Mouse (Mus musculus) stomach, postnatal 0 days (tissue): ENCODE results near the gene Pkd1l3. TPM values are rescaled to one million over a fixed set of nuclear protein-coding genes. Genes with fewer than 3 reads are reported as not detected.

Experiments
- ATAC-seq: fragments of 200-750 bp; cut with Nextera tagmentation; 2 replicates; pipeline ENCODE4 v1.8.0; 2017; ENCODE audit not compliant: low FRiP score, low TSS enrichment
- DNase-seq: peaks from one replicate; pipeline ENCODE4 v3.0.0-alpha.2; 2016; ENCODE audit warnings: low spot score
- H3K27ac ChIP-seq: fragments of 300-500 bp; sonication (generic); replicated peaks from 2 replicates; pipeline ENCODE4 v1.5.1; 2014; ENCODE audit warnings: mild to moderate bottlenecking, control low read depth
- H3K27me3 ChIP-seq: fragments of 300-500 bp; sonication (generic); 2 replicates; pipeline ENCODE4 v1.6.1; 2014; ENCODE audit warnings: low read length; ENCODE audit not compliant: control insufficient read depth, insufficient read depth
- H3K36me3 ChIP-seq: fragments of 300-500 bp; sonication (generic); 2 replicates; pipeline ENCODE4 v1.6.1; 2014; ENCODE audit warnings: low read length, mixed read lengths; ENCODE audit not compliant: control insufficient read depth, insufficient read depth
- H3K4me1 ChIP-seq: fragments of 300-500 bp; sonication (generic); replicated peaks from 2 replicates; pipeline ENCODE4 v1.6.1; 2014; ENCODE audit warnings: antibody characterized with exemption; ENCODE audit not compliant: control insufficient read depth, insufficient read depth
- H3K4me2 ChIP-seq: fragments of 300-500 bp; sonication (generic); replicated peaks from 2 replicates; pipeline ENCODE4 v1.6.1; 2014; ENCODE audit warnings: low read depth, mild to moderate bottlenecking, control low read depth, moderate library complexity
- H3K4me3 ChIP-seq: fragments of 300-500 bp; sonication (generic); 2 replicates; pipeline ENCODE4 v1.5.1; 2014; ENCODE audit warnings: low read depth, low read length, control low read depth
- H3K9ac ChIP-seq: fragments of 300-500 bp; sonication (generic); 2 replicates; pipeline ENCODE4 v1.6.1; 2014; ENCODE audit warnings: mild to moderate bottlenecking, low read length, control low read depth, mixed read lengths
- H3K9me3 ChIP-seq: fragments of 300-500 bp; sonication (generic); 2 replicates; pipeline ENCODE4 v1.6.1; 2016; ENCODE audit warnings: low read length; ENCODE audit not compliant: control insufficient read depth
- CTCF ChIP-seq: IDR thresholded peaks from 2 replicates; pipeline ENCODE4 v1.5.1; 2016; ENCODE audit warnings: antibody characterized with exemption, low read depth, mild to moderate bottlenecking, moderate library complexity
- EP300 ChIP-seq: optimal IDR thresholded peaks from 2 replicates; pipeline ENCODE3; 2016; ENCODE audit warnings: antibody characterized with exemption
- WGBS: fragments of 180-500 bp; shearing (Covaris S2); extraction: QIAGEN DNeasy Blood & Tissue Kit; methylation state at CpG from one replicate; pipeline ENCODE4 v1.1.7; 2014; 5-methylcytosine and 5-hydroxymethylcytosine counted together
- polyA plus RNA-seq: library from polyadenylated mRNA; unstranded; fragments of >200 nt; fragmentation: Nextera tagmentation; extraction: Ambion mirVana; gene quantifications from 2 replicates; pipeline ENCODE4 v1.2.1, GENCODE M21; 2015

Pkd1l3 gene
- polyA plus RNA-seq, 1 experiment from 2014 or later: not detected

DNA sequence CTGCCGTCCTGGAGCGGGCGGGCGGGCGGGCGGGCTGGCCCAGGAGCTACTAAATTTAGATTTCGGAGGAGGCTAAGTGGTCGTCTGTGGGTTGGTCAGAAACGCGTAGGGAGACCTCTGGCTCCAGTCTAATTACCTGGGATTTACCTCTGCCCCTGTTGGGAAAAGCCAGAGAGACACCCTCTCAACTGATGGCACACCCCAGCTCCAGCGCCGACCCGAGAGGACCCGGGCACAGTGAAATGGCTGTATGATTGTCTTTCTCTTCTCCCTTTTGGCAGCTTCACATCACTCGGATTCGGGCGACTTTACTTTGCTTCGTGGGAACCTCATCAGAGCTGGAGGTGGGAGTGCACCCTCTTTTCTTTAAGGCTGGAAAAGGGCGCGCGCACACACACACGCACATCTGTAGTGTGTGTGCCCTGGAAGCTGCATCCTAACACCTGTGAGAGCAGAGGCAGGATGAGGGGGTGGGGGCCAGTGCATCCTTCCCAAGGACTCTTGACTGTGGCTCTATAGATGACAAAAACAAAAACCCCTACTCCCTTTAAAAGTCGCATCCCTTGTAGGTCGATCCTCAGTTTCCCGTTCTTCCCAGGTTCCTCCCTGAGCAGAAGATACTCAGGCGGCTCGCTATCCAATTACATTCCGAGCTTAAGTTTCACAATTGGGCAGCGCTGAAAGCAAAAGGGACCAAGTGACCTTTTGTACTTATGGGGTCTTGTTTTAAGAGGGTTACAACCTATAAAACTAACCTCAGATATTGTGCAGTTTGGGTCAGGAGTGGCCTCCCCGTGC, 92.0 kb downstream of the Pkd1l3 start:
- DNase-seq: no peak
- H3K9me3 ChIP-seq: no peaks in the 10 kb centered on the region
- ATAC-seq: peak; percentile 25

GRCm38 (mm10) chr8:109706874-109707237, 92.5 kb downstream of the Pkd1l3 start:
- Histone ChIP-seq H3K4me3 (peak overlapping the region; percentile 96), H3K27ac (no peak overlapping the region), H3K9me3 (no peaks in the 10 kb centered on the region), H3K9ac (no peak overlapping the region), H3K27me3 (no peaks in the 10 kb centered on the region), H3K4me2 (peak overlapping the region; percentile 77), H3K36me3 (peaks cover 9% of the 10 kb centered on the region), H3K4me1 (no peaks in the 10 kb centered on the region)
- DNase-seq (peak; percentile 88), ATAC-seq (peak; percentile 71)
- no peak for TF ChIP-seq EP300
- peak; percentile 88 for TF ChIP-seq CTCF
- WGBS: 11% methylated on average over 2 of the region's 2 CpGs

More for the DNA sequence above, 92.0 kb downstream of the Pkd1l3 start:
- Histone ChIP-seq H3K4me3 (peak overlapping the region; percentile 96), H3K9ac (peak overlapping the region; percentile 98), H3K4me1 (no peaks in the 10 kb centered on the region), H3K4me2 (peak overlapping the region; percentile 77), H3K27me3 (no peaks in the 10 kb centered on the region), H3K27ac (peak overlapping the region; percentile 98), H3K36me3 (0 out of 2 replicates have a peak, but pooled peaks cover 5% of the 10 kb centered on the region)
- TF ChIP-seq EP300: no peak
- no peak for TF ChIP-seq CTCF
- 2% methylated on average over 23 of the region's 30 CpGs for WGBS

DNA sequence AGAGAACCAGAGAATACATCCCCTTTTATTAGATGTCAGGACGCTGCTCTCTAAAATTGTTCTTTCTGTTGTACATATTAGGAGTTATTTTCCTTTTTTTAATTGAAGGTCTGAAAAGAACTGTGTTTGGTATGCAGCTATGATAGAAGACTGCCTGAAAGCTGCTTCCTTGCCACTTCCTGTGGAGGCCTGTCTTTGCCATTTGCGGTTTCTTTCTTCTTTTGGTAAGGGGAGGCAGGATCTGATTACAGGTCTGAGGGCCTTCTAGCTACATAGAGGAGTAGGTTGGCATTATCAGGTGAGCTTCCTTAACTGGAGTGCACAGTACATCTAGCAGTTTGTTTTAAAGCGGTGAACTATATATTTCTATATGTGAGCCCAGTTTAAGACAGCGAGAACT, 93.6 kb downstream of the Pkd1l3 start:
- Histone ChIP-seq H3K4me3 (no peak overlapping the region), H3K4me2 (no peak overlapping the region), H3K36me3 (peaks cover 12% of the 10 kb centered on the region), H3K27me3 (no peaks in the 10 kb centered on the region), H3K4me1 (no peaks in the 10 kb centered on the region), H3K9me3 (no peaks in the 10 kb centered on the region), H3K9ac (no peak overlapping the region), H3K27ac (no peak overlapping the region)
- 95% methylated on average over 4 of the region's 4 CpGs for WGBS
- DNase-seq (no peak), ATAC-seq (no peak)
- TF ChIP-seq EP300 (no peak), CTCF (no peak)

DNA sequence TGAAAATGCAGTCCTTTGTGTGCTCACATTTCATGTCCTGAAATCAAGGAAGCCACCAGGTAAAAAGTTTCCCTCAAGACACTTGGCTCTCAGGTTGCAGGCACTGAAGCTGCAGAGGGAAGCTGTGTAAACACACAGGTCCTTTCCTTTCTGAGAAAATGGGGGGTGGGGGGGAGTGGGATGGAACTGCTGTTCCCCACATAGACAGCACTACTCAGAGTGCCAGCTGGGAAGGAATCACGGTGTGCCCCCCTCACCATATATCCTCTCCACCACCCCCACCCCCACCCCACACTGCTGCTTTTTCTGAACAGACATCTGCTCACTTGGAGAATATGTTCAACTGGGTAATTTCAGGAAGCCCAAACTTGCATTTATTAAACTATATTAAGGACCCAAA, 98.2 kb downstream of the Pkd1l3 start:
- Histone ChIP-seq H3K9ac (no peak overlapping the region), H3K36me3 (peaks cover 30% of the 10 kb centered on the region), H3K4me2 (no peak overlapping the region), H3K9me3 (no peaks in the 10 kb centered on the region), H3K4me1 (no peaks in the 10 kb centered on the region), H3K4me3 (no peak overlapping the region), H3K27me3 (no peaks in the 10 kb centered on the region), H3K27ac (no peak overlapping the region)
- WGBS: 79% methylated on average over 1 of the region's 1 CpGs
- no peak for DNase-seq
- no peak for ATAC-seq
- TF ChIP-seq CTCF (no peak), EP300 (no peak)

DNA sequence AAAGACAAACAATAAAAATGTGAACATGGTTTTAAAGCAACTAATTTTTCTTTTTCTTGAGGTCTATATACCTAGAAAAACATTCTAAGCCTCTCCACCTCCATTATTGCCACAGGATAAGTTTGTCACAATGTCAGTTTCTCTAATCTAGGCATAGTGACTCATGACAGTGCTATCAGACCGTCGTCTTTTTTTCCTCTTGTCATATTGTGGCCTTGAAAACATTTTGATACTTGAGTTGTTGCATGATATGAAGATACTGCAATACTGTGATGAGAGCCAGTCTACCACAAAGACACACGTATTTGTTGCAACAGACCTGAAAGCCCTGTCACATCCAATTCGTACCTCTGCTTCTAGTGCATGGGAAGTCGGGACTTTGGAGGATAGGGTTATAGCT, 100.6 kb downstream of the Pkd1l3 start:
- Histone ChIP-seq H3K9ac (no peak overlapping the region), H3K27ac (no peak overlapping the region), H3K4me1 (no peaks in the 10 kb centered on the region), H3K9me3 (no peaks in the 10 kb centered on the region), H3K4me3 (no peak overlapping the region), H3K4me2 (no peak overlapping the region), H3K36me3 (peaks cover 30% of the 10 kb centered on the region), H3K27me3 (no peaks in the 10 kb centered on the region)
- 82% methylated on average over 5 of the region's 5 CpGs for WGBS
- TF ChIP-seq CTCF (no peak), EP300 (no peak)
- DNase-seq: no peak
- no peak for ATAC-seq

Other genes with a start within 250 kb of the Pkd1l3 start
- gene Pmfbp1, start 120.5 kb upstream of the Pkd1l3 start, polyA plus RNA-seq: 0.02 TPM in 1 of 2 replicates, not detected in the other
- gene Dhx38, start 48.7 kb upstream of the Pkd1l3 start, polyA plus RNA-seq: 7.0 and 7.2 TPM in 2 replicates
- gene Txnl4b, start 48.6 kb upstream of the Pkd1l3 start, polyA plus RNA-seq: 16.3 and 16.7 TPM in 2 replicates
- gene Hp, start 35.3 kb upstream of the Pkd1l3 start, polyA plus RNA-seq: 5.0 and 8.4 TPM in 2 replicates
- gene Dhodh, start 5.8 kb upstream of the Pkd1l3 start, polyA plus RNA-seq: 19.9 and 20.5 TPM in 2 replicates
- 96.0 and 103 TPM in 2 replicates for gene Ist1, start 78.7 kb downstream of the Pkd1l3 start, polyA plus RNA-seq
- 12.2 and 13.6 TPM in 2 replicates for gene Zfp821, start 91.0 kb downstream of the Pkd1l3 start, polyA plus RNA-seq
- gene Atxn1l, start 123.2 kb downstream of the Pkd1l3 start, polyA plus RNA-seq: 2.7 and 2.8 TPM in 2 replicates
- 20.2 and 21.6 TPM in 2 replicates for gene Ap1g1, start 164.0 kb downstream of the Pkd1l3 start, polyA plus RNA-seq